In the genomic region with DNA sequence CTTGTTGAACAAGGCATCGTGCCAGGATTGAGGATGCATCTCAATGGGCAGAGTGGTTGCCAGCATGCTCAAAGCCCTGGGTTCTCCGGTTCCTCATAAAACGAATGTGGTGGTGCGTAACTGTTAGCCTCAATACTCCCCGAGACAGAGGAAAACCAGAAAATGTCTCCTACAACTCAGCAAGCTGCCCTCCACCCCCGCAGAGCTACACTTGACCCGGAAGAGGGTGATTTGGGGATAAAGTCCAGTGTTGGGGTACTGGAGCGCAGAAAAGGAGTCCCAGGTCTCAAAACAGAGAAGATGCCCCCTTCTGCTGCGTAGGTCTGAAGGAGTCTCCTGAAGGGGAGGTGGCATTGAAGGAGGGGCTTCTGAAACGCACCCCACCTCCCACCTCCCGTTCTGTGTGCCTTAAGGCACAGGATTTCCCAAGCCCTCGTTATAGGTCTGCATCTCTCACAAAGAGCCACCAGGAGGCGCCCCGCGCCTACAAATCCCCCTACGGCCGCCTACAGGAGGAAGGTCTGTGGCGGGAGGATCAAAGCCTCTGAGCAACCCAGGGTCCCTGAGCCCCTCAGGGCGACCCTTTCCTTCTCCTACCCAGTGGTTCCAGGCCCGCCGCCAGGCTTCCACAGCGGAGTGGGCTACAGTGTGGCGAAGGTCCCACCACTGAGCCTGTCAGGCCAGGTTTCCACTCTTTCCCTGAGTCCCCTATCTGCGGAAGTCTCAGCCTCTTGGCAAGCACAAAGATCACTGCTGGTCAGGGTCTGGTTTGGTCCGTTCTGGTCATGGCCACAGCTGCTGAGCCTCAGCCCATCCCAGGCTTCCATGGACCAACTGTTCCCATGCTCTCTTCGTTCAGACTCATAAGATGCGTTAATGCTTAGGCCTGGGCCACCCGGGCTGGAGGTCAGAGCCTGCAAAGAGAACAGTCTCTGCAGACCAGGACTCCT, we compare ENCODE assay signal across 8 mouse cellular contexts. TPM values are rescaled to one million over a fixed set of nuclear protein-coding genes. Genes with fewer than 3 reads are reported as not detected.
A peak's percentile ranks its signal among the peaks of the same experiment; 100 is the strongest.
DNase-seq lines count a peak whose midpoint lies in the region; ATAC-seq and TF ChIP-seq lines count a peak whose summit lies in the region.
"Had no signal": no experiment of that assay in that cellular context is flagged by ENCODE, and none has a peak within 500 bp of the region (broad histone marks: within the 10 kb centered on the region; RNA-seq: fewer than 3 reads in every experiment).

No protein-coding gene starts in this region.

- WGBS in forebrain, embryonic 12.5 days: 25% methylated on average over 28 of the region's 28 CpGs
- 26% methylated on average over 28 of the region's 28 CpGs for WGBS in lung, embryonic 16.5 days

- peak; percentile 14; the same call in 1 of the 2 replicates for ATAC-seq in forebrain, embryonic 12.5 days (ENCODE audit: low FRiP score)
- peak; percentile 29; the same call in 1 of the 2 replicates for ATAC-seq in lung, embryonic 16.5 days (ENCODE audit: low read depth)

- peak; percentile 41 for DNase-seq in MN1 (ENCODE audit: low spot score)
- DNase-seq in brain, embryonic 14.5 days (ENCODE audit: low read depth): peak; percentile 80
- DNase-seq in heart, postnatal 10 days: peak; percentile 68 to 79
- peak; percentile 37 for DNase-seq in layer of hippocampus, adult 9-11 months
- peak; percentile 64 for DNase-seq in right cerebral cortex, postnatal 4 days

- intact Hi-C loops in heart, postnatal 10 days (cut with DNase I): no loop called here

- H3K4me2 ChIP-seq in forebrain, embryonic 12.5 days: no peak overlapping the region
- no peak overlapping the region for H3K4me2 ChIP-seq in lung, embryonic 16.5 days (ENCODE audit: low read depth, low read length)

- H3K27me3 ChIP-seq in forebrain, embryonic 12.5 days: peaks cover 47% of the 10 kb centered on the region
- H3K27me3 ChIP-seq in lung, embryonic 16.5 days (ENCODE audit: control insufficient read depth, insufficient read depth, low read depth, low read length): peaks cover 30% of the 10 kb centered on the region

- peak; percentile 87 for TF ChIP-seq CTCF in brain, embryonic 14.5 days (IDR thresholded peaks at IDR 0.05; ENCODE audit: borderline replicate concordance, extremely low read depth, insufficient read depth, insufficient read length)

- no peaks in the 10 kb centered on the region for H3K36me3 ChIP-seq in forebrain, embryonic 12.5 days (replicated peaks)
- H3K36me3 ChIP-seq in lung, embryonic 16.5 days (ENCODE audit: control insufficient read depth, insufficient read depth, low read length): no peaks in the 10 kb centered on the region

- no peak for TF ChIP-seq POLR2A in brain, embryonic 14.5 days (IDR thresholded peaks at IDR 0.05; ENCODE audit: borderline replicate concordance, extremely low read depth, insufficient read depth, insufficient read length, poor library complexity, severe bottlenecking)

- H3K9ac ChIP-seq in forebrain, embryonic 12.5 days: no peak overlapping the region
- H3K9ac ChIP-seq in lung, embryonic 16.5 days (ENCODE audit: low read length): no peak overlapping the region

- H3K4me1 ChIP-seq in forebrain, embryonic 12.5 days: peaks cover 42% of the 10 kb centered on the region
- H3K4me1 ChIP-seq in lung, embryonic 16.5 days (replicated peaks; ENCODE audit: control insufficient read depth, insufficient read depth, low read length): peaks cover 9% of the 10 kb centered on the region; the same call in 1 of the 2 replicates

- no peak overlapping the region for H3K27ac ChIP-seq in forebrain, embryonic 12.5 days
- no peak overlapping the region for H3K27ac ChIP-seq in lung, embryonic 16.5 days (ENCODE audit: low read length)

- H3K9me3 ChIP-seq in forebrain, embryonic 12.5 days: no peaks in the 10 kb centered on the region
- no peaks in the 10 kb centered on the region for H3K9me3 ChIP-seq in lung, embryonic 16.5 days (ENCODE audit: control insufficient read depth, low read length)

- H3K4me3 ChIP-seq in forebrain, embryonic 12.5 days (replicated peaks): no peak overlapping the region
- H3K4me3 ChIP-seq in lung, embryonic 16.5 days (ENCODE audit: low read length): peak overlapping the region; percentile 10; the same call in 1 of the 2 replicates

RNA-seq across cellular contexts. Expression of a gene that starts 8.8 kb away (rescaled TPM):
- polyA plus RNA-seq in brain, embryonic 14.5 days (2012; rRNA removed): 0.28 and 1.3 TPM in 2 replicates
- polyA plus RNA-seq in forebrain, embryonic 12.5 days (2016; fragmentation: Nextera tagmentation; extraction: Ambion mirVana): not detected in 2 replicates
- not detected for total RNA-seq in heart, postnatal 10 days (2021)
- 0.09 TPM in 1 of 2 replicates, not detected in the other for polyA plus RNA-seq in lung, embryonic 16.5 days (2015; fragmentation: Nextera tagmentation; extraction: Ambion mirVana)

RNA-seq across cellular contexts. Expression of a gene that starts 16.1 kb away (rescaled TPM):
- polyA plus RNA-seq in brain, embryonic 14.5 days (2012; rRNA removed): 0.07 and 0.14 TPM in 2 replicates
- 0.10 TPM in 1 of 2 replicates, not detected in the other for polyA plus RNA-seq in forebrain, embryonic 12.5 days (2016; fragmentation: Nextera tagmentation; extraction: Ambion mirVana)
- total RNA-seq in heart, postnatal 10 days (2021): not detected
- 0.26 and 0.48 TPM in 2 replicates for polyA plus RNA-seq in lung, embryonic 16.5 days (2015; fragmentation: Nextera tagmentation; extraction: Ambion mirVana)
- total RNA-seq: left cerebral cortex, adult 8-10 months had no signal

RNA-seq across cellular contexts. Expression of a gene that starts 18.0 kb away (rescaled TPM):
- polyA plus RNA-seq in brain, embryonic 14.5 days (2012; rRNA removed): 49.0 and 57.3 TPM in 2 replicates
- 18.3 and 23.2 TPM in 2 replicates for polyA plus RNA-seq in forebrain, embryonic 12.5 days (2016; fragmentation: Nextera tagmentation; extraction: Ambion mirVana)
- total RNA-seq in heart, postnatal 10 days (2021): not detected
- polyA plus RNA-seq in lung, embryonic 16.5 days (2015; fragmentation: Nextera tagmentation; extraction: Ambion mirVana): 0.92 and 0.94 TPM in 2 replicates

RNA-seq across cellular contexts. Expression of a gene that starts 30.2 kb away (rescaled TPM):
- 0.16 and 0.85 TPM in 2 replicates for polyA plus RNA-seq in brain, embryonic 14.5 days (2012; rRNA removed)
- polyA plus RNA-seq in forebrain, embryonic 12.5 days (2016; fragmentation: Nextera tagmentation; extraction: Ambion mirVana): not detected in 2 replicates
- total RNA-seq in heart, postnatal 10 days (2021): not detected
- polyA plus RNA-seq in lung, embryonic 16.5 days (2015; fragmentation: Nextera tagmentation; extraction: Ambion mirVana): 0.43 and 1.4 TPM in 2 replicates
- total RNA-seq: left cerebral cortex, adult 8-10 months had no signal

RNA-seq across cellular contexts. Expression of a gene that starts 39.4 kb away (rescaled TPM):
- polyA plus RNA-seq in brain, embryonic 14.5 days (2012; rRNA removed): 52.7 and 79.7 TPM in 2 replicates
- polyA plus RNA-seq in forebrain, embryonic 12.5 days (2016; fragmentation: Nextera tagmentation; extraction: Ambion mirVana): 134 and 137 TPM in 2 replicates
- 10 to 100 TPM; 63.7 to 66.8 TPM for total RNA-seq in heart, postnatal 10 days (2021)
- polyA plus RNA-seq in lung, embryonic 16.5 days (2015; fragmentation: Nextera tagmentation; extraction: Ambion mirVana): 141 and 146 TPM in 2 replicates
